Mouse (Mus musculus) small intestine, adult 2 months (tissue): Measurements from ENCODE around the gene Hand1. TPM values are rescaled to one million over a fixed set of nuclear protein-coding genes. Genes with fewer than 3 reads are reported as not detected.
"Not testable (repeated sequence)": the region's sequence is repeated elsewhere in the genome, so short reads cannot be mapped to it uniquely, and the experiment has no call there.

Experiments used
- H3K27ac ChIP-seq: fragments of 200-500 bp; 2 replicates; pipeline ENCODE4 v1.5.1; 2012; ENCODE audit warnings: low read depth, low read length, control low read depth, inconsistent platforms; ENCODE audit not compliant: insufficient read depth
- H3K27me3 ChIP-seq: fragments of 200-500 bp; 2 replicates; pipeline ENCODE4 v1.6.1; 2012; ENCODE audit warnings: mild to moderate bottlenecking, moderate library complexity, low read length, inconsistent platforms; ENCODE audit not compliant: control insufficient read depth, insufficient read depth
- H3K36me3 ChIP-seq: fragments of 200-500 bp; 2 replicates; pipeline ENCODE4 v1.6.1; 2012; ENCODE audit warnings: mild to moderate bottlenecking, low read length, control low read depth, inconsistent platforms; ENCODE audit not compliant: control insufficient read depth, insufficient read depth
- H3K4me1 ChIP-seq: fragments of 200-500 bp; 2 replicates; pipeline ENCODE4 v1.6.1; 2012; ENCODE audit warnings: low read length, inconsistent platforms, mixed read lengths; ENCODE audit not compliant: control insufficient read depth, insufficient read depth, insufficient read length
- H3K4me3 ChIP-seq: fragments of 200-500 bp; 2 replicates; pipeline ENCODE4 v1.5.1; 2012; ENCODE audit warnings: low read depth, mild to moderate bottlenecking, control low read depth, inconsistent platforms, low read length, moderate library complexity
- CTCF ChIP-seq: fragments of 200-500 bp; IDR thresholded peaks from 2 replicates; pipeline ENCODE4 v1.5.1; 2012; ENCODE audit warnings: low read depth, mild to moderate bottlenecking, control low read depth, inconsistent platforms, low read length, moderate library complexity, mixed read lengths; ENCODE audit not compliant: insufficient replicate concordance, insufficient read length; ENCODE audit errors: extremely low read depth
- POLR2A ChIP-seq: fragments of 200-500 bp; IDR thresholded peaks from 2 replicates; pipeline ENCODE4 v1.6.1; 2012; ENCODE audit warnings: low read depth, mild to moderate bottlenecking, control low read depth, inconsistent platforms, low read length, moderate library complexity
- WGBS: fragments of 180-500 bp; shearing (Covaris S2); methylation state at CpG from one replicate; pipeline ENCODE4 v1.1.7; 2018; 5-methylcytosine and 5-hydroxymethylcytosine counted together
- polyA plus RNA-seq: library from polyadenylated mRNA; depleted of rRNA; stranded (reverse); fragments of >200 nt; gene quantifications from 2 replicates; pipeline ENCODE4 v1.2.3, GENCODE M21; 2012

Gene Hand1
- polyA plus RNA-seq, 1 experiment: 10.1 TPM

DNA sequence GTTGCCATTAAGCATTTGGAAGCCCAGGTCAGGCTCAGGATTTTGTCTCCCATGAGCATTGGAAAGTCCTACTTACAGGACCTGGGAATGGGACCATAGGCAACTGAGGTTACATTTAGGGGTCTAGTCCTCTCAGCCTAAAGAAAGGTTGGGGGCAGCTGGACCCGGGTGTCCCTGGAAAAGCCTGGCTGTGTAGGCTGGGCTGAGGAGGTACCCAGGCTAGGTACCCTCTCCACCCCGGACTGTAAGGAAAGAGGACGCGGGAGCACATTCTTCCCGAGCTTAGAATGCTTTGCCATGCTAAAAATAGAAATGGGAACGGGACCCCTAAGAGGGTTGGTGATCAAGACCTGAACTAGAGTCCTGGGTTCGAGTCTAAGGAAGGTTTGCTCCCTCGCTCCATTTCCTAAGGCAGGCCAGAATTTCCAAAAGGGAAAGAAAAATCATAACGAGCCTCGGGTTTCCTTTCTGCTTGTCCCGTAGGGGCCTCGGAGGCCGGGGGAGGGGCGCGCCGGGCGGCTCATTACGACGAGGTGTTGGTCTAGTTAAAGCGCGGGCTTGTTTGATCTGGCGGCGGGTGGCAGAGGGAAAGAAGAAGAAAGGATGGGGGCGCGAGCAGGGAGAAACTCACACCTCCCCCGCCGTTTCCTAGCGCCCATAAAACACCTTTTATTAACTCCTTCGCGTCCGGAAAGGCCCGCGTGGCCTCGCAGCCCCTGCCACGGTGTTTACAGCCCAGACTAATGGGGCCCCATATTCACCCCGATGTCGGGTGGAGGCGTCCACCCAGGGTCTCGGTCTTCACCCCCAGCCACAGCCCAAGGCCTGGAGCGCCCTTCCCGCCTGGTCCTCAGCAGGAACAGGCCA is 5.3 kb downstream of the Hand1 start:
- no peak for TF ChIP-seq POLR2A
- no peak for TF ChIP-seq CTCF
- 4% methylated on average over 41 of the region's 41 CpGs for WGBS
- H3K4me1 ChIP-seq: peaks cover 6% of the 10 kb centered on the region
- peak overlapping the region; percentile 47 for H3K4me3 ChIP-seq
- no peaks in the 10 kb centered on the region for H3K36me3 ChIP-seq
- H3K27ac ChIP-seq: no peak overlapping the region
- peaks cover 39% of the 10 kb centered on the region for H3K27me3 ChIP-seq

DNA sequence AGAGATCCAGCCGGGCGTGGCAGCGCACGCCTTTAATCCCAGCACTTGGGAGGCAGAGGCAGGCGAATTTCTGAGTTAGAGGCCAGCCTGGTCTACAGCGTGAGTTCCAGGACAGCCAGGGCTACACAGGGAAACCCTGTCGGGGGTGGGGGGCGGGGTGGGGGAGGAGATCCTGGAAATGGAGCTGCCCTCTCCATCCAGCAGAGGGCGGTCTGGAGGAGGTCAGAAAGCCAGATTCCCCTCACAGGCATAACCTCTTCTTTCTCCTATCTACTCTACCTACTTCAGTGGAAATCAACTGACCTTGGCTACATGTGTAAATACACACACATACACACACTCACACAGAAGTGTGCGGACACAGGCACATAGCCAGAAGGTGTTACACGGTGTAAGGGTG is 7.4 kb downstream of the Hand1 start:
- not testable (repeated sequence) for H3K36me3 ChIP-seq, H3K27ac ChIP-seq, H3K4me1 ChIP-seq, H3K4me3 ChIP-seq
- peaks cover 38% of the 10 kb centered on the region for H3K27me3 ChIP-seq
- WGBS: 64% methylated on average over 11 of the region's 11 CpGs

DNA sequence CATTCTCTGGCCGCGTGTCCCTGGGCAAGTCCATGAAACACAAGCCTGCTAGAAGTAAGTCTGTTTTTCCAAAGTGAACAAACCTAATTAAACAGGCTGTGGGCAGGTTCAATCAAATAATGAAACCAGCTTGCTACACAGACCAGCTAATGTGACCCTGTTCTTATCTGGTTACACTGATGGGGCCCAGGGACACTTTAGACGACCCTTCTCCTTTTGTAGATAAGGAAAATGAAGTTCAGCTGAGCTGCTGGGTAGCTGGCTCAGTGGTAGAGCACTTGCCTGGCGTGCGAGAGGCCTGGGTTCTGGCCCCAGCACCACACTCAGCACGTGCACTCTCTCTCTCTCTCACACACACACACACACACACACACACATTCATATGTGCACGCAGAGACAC is 8.9 kb downstream of the Hand1 start:
- Histone ChIP-seq H3K36me3 (no peaks in the 10 kb centered on the region), H3K4me1 (peaks cover 6% of the 10 kb centered on the region), H3K27ac (no peak overlapping the region), H3K4me3 (no peak overlapping the region), H3K27me3 (peaks cover 24% of the 10 kb centered on the region)
- TF ChIP-seq POLR2A (no peak), CTCF (no peak)
- WGBS: 76% methylated on average over 7 of the region's 7 CpGs

DNA sequence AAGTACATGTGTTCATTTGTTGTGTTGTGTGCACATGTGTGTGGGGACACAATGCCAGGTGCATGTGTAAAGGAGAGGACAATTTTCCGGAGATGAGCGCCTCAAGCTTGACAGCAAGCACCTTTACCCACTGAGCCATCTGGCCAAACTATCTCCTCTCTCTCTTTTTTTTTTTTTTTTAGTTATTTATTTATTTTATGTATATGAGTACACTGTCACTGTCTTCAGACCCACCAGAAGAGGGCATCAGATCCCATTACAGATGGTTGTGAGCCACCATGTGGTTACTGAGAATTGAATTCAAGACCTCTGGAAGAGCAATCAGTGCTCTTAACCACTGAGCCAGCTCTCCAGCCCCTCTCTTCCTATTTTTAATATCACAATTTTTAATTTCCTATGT is 9.5 kb downstream of the Hand1 start:
- H3K27me3 ChIP-seq: peaks cover 18% of the 10 kb centered on the region
- 95% methylated on average over 2 of the region's 2 CpGs for WGBS
- not testable (repeated sequence) for H3K36me3 ChIP-seq, H3K27ac ChIP-seq, H3K4me3 ChIP-seq, H3K4me1 ChIP-seq

GRCm38 (mm10) chr11:57819999-57820581 is 12.5 kb downstream of the Hand1 start:
- WGBS: 30% methylated on average over 9 of the region's 9 CpGs
- TF ChIP-seq CTCF (peak; percentile 90), POLR2A (no peak)
- Histone ChIP-seq H3K4me3 (no peak overlapping the region), H3K36me3 (no peaks in the 10 kb centered on the region), H3K4me1 (no peaks in the 10 kb centered on the region), H3K27ac (no peak overlapping the region), H3K27me3 (peaks cover under 1% of the 10 kb centered on the region; the same call in 1 of the 2 replicates)

- no peaks in the 10 kb centered on the region for H3K36me3 ChIP-seq
- no peak overlapping the region for H3K4me3 ChIP-seq
- no peaks in the 10 kb centered on the region for H3K4me1 ChIP-seq
- 90% methylated on average over 4 of the region's 4 CpGs for WGBS
- no peak overlapping the region for H3K27ac ChIP-seq
- no peaks in the 10 kb centered on the region for H3K27me3 ChIP-seq
- no peak for TF ChIP-seq CTCF
- TF ChIP-seq POLR2A: no peak
Measured at GRCm38 (mm10) chr11:57818189-57818588, 14.4 kb downstream of the Hand1 start.

DNA sequence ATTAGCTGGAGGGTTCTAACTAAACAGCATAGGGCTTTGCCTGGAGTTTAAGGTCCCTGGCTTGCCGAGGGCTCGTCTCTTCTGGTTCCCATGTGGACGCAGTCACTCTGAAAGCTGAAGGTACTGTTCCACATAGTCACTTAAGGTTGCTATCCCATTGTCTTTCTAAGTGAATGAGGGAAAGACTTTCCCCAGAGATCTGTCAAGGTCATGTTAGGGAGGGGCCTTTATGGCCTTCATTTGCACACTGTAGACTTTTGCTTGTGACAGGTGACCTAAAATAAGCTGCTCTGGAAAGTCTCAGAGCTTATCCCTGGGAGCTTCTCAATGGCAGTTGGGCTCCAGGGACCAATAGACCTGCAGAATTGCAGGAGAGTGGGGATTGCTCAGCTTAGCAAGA is 19.0 kb downstream of the Hand1 start:
- Histone ChIP-seq H3K27ac (no peak overlapping the region), H3K27me3 (no peaks in the 10 kb centered on the region), H3K36me3 (peaks cover 20% of the 10 kb centered on the region), H3K4me1 (peaks cover 10% of the 10 kb centered on the region), H3K4me3 (no peak overlapping the region)
- TF ChIP-seq CTCF (no peak), POLR2A (no peak)
- WGBS: 90% methylated on average over 3 of the region's 3 CpGs
